Mouse (Mus musculus): Measurements from ENCODE around the gene Lamb1. TPM values are rescaled to one million over a fixed set of nuclear protein-coding genes. Genes with fewer than 3 reads are reported as not detected.
A peak's percentile ranks its signal among the peaks of the same experiment; 100 is the strongest.

Gene Lamb1
- total RNA-seq, 2 experiments from 2014 or later = 266 to 279 TPM

DNA sequence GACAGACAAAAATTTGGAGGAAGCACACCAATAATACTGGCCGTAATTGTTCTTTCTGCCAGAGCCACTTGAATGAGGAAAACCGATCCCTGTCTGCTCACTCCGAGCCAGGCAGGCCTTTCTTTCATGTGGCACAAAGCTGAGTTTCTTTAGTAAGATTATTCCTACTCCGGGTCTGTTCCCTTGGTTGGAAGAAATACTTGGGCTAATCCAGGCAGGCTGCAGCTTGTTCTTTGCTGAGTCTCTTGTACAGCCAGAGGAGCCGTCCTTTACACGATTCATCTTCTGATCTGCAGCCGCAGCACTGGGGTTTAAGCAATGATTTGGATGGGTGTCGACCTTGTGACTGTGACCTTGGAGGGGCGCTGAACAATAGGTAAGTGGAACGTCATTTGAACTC is 24.0 kb downstream of the Lamb1 start:
- DNase-seq = no peak

DNA sequence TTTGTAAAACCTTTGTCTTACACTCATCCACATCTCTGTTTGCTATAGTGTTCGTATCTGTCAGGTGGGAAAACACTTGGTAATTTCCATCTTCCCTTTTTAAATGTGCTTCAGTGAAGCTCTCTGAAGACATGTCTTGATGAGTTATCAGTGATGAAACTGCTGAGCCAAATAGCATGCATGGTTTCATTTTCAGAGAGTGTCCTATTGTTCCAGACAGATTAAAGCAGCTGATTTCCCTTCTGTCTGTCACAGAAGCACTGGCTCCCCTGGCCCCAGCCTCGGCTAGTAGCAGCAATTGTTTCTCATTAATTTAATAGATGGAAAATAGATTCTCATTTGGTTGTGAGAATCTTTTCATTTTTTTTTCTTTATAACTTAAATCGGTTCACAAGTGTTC is 25.9 kb downstream of the Lamb1 start:
- DNase-seq = no peak

DNA sequence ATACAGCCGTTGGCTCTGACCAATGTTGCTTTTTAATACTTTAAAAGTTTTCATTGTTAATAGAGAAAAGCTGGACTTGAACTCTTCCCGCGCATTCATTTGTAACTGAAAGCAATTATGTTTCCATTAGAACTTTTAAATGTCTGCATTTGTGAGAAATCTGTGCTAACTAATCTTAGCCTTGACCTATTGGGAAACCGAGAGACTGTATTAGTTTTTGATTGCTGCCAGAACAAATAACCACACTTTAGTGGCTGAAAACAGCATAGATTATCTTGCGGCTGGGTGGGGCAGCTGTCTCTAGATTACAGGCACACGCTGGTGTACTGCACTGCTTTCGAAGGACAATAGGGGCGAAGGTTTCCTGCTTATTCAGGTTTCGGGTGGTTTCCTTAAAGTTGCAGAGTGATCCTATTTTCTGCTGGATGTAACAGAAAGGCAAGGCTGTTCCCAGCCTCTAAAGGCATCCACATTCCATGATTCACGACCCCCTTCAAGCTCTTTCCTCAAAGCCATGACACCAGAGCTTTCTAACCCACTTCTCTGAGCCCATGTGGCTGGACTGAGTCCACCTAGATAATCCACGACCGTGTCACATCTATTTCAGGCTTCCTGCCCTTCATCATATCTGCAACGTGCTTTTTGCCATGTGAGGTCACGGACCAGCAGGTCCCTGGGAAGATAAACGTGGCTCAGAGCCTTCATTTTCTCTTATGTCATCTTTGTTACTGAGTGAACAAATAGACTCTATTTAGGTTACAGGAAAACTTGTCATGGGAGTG is 28.5 kb downstream of the Lamb1 start:
- DNase-seq = peak; percentile 68

DNA sequence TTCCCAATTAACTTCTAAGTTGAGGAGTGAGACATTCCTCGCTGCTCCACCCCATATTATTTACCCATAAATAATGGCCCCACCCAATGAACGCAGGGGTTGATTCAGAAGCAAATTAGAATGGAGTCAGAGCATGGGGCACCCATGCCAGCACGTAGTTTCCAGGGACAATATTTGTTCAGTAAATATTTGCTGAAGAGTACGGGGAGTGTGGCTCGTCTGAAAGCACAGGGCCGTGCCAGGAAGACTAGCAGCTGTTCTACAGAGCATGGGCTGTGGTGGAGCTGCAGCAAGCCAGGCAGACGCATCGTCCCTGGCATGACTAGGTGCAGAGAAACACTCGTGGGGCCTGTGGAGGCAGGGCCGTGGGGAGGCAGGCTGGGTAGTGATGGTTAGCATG is 29.5 kb downstream of the Lamb1 start:
- DNase-seq = no peak

- DNase-seq = no peak
These were observed 30.0 kb downstream of the Lamb1 start for GRCm38 (mm10) chr12:31294996-31295395.

DNA sequence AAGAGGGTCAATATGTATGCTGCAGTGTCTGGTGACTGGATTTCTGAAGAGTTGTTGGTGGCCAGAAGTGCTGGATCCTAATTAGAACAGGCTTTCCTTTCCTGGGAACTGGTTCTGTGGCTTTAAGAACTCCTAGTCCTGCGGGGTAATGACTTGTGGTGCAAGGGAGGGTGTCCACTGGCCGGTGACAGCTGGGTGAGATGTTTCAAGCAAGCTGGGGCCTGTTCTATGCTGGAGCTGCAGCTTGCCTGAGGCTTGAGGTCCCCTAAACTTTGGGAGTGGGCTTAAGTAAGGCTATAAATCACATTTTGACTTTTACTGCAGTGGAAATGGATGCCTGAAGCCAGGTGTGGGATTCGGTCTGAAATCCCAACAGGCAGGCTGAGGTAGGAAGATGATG is 30.5 kb downstream of the Lamb1 start:
- peak; percentile 32 for DNase-seq

GRCm38 (mm10) chr12:31296097-31296496 is 31.1 kb downstream of the Lamb1 start:
- no peak for DNase-seq

DNA sequence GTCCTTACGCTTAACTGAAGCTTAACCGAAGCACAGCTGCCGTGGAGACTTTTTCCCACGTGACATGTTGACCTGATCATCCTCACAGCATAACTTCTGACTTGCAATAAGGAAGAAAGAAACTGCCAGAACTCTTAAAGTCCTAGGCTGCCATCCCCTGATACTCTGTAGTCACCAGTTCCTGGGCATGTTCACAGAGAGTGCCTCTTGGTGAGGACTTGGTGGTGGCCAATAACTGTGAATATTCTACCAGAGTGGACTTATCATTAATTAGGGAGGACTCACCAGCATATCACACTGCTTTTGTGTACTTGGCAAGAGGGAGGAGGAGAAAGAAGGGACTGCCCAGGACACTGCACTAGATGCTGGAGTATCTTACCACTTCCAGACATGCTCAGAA is 33.1 kb downstream of the Lamb1 start:
- DNase-seq = no peak

GRCm38 (mm10) chr12:31298530-31298929 is 33.5 kb downstream of the Lamb1 start:
- DNase-seq = no peak

DNA sequence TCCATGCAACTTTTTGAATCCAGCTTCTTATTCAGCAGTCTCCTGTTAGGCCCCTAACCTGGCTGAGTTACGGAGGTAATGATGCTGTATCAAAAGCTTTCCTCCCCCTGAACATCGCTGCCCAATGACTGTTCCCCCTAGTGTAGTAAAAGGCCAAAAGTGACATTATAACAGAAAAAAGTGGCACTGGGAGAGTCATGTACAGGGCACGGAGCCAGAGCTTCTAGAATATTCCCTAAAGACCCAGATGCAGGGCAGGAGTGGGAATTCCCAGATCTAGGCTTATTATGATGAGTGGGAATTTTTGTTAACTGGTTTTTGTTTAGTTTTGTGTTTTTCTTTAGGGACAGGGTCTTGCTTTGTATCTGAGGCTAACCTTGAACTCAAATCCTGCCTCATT is 34.1 kb downstream of the Lamb1 start:
- no peak for DNase-seq

DNA sequence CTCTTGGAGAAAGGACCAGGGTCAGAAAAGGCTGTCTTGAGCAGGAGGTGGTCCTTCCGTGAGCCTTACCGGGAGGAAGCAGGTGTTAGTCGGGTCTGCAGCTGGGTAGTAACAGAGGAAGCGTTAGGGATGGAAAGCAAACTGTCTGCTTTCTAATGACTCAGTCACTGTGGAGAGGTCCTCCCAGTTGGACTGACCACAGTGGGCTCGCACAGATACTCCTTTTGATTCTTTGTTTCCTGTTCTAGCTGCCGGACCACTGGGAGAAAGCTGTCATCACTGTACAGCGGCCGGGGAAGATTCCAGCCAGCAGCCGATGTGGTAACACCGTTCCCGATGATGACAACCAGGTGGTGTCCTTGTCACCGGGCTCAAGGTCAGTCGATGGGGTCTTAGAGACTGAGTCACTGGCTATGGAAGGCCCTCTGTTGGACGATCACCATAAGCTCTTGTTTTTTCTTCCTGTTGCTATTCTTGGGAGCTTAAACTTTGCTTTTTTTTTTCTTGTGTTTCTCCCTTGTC is 34.7 kb downstream of the Lamb1 start:
- DNase-seq = peak; percentile 73

GRCm38 (mm10) chr12:31300276-31300675 is 35.2 kb downstream of the Lamb1 start:
- DNase-seq = no peak

GRCm38 (mm10) chr12:31302266-31302665 is 37.2 kb downstream of the Lamb1 start:
- no peak for DNase-seq

DNA sequence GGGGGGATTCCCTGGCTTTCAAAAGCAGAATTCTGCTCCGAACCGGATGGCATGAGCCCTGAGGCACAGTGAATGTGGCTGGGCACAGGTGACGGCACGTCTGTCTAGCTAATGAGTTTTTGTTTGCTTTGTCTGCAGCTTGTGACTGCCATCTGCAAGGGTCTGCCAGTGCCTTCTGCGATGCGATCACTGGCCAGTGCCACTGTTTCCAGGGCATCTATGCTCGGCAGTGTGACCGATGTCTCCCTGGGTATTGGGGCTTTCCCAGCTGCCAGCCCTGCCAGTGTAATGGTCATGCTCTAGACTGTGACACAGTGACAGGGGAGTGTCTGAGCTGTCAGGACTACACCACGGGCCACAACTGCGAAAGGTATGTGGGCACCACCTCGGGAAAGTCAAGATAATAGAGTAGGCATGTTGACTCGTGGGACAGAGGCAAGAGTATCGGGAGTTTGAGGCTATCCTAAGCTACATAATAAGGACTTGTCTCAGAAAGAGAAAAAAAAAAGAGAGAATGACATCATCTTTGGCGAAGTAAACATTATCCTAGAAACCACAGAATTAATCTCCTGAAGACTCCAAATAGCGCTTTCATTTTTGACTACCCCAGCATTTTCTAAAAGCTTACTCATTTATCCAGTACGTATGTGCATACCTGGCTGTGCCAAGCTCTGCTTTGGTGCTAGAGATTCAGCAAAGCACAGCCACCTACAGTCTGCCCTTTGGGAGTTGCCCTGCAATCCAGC is 37.9 kb downstream of the Lamb1 start:
- DNase-seq = no peak

DNA sequence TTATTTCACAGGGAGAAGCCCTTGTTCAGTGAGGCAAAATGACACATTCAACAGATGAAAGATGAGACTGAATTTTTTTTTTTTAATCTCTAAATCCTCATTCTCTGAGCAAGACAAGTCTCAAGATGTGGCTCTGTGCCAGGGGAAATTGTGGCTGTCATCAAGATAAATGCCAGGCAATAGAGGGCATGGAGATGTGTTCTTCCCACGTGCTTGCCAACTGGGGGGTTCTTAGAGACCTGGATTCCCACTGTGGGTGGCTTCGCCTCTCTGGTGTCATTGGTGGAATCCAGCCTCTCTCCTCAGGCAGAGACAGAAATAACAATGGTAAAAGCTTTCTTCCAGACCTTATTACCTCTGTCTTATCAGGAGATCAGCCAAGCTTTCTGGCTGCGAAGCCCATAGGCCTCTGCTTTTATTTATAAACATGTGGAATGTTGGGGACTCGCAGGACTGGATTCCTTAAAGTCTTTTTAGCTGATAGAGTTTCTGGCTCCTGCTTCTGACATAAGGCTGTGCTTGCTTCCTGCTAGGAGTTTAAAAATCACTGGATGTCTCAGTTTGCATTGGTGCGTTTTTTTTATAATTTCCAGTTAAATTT is 41.1 kb downstream of the Lamb1 start:
- no peak for DNase-seq

DNA sequence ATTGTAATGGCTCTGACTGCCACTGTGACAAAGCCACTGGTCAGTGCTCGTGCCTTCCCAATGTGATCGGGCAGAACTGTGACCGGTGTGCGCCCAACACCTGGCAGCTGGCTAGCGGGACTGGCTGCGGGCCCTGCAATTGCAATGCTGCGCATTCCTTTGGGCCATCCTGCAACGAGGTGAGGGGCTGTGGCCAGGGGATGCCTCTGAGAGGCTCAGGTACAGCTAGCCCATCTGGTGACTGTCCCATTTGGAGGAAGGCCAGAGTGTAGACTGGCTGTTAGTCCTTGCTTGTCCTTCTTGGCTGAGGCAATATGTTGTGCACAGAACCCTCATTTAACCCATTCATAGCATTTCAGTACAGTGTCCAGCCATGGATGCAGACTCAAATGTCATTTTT is 42.0 kb downstream of the Lamb1 start:
- DNase-seq = peak; percentile 41

DNA sequence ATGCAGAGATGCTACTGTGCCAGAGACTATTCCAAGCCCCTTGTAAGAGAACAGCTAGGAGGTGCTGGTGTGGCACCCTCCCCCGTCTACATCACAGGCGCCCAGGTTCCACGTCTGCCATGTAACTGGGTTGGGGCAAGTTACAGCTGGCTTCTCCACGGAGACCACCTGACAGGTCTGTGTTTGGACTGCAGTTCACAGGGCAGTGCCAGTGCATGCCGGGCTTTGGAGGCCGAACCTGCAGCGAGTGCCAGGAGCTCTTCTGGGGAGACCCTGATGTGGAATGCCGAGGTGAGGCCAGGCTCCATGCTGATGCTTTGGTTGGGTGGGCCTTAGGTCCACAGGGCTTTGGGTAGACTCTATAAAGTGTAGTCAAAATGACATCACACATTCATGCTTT is 42.7 kb downstream of the Lamb1 start:
- no peak for DNase-seq

GRCm38 (mm10) chr12:31310687-31311086 is 45.7 kb downstream of the Lamb1 start:
- DNase-seq = no peak

GRCm38 (mm10) chr12:31311671-31312265 is 46.7 kb downstream of the Lamb1 start:
- no peak for DNase-seq

DNA sequence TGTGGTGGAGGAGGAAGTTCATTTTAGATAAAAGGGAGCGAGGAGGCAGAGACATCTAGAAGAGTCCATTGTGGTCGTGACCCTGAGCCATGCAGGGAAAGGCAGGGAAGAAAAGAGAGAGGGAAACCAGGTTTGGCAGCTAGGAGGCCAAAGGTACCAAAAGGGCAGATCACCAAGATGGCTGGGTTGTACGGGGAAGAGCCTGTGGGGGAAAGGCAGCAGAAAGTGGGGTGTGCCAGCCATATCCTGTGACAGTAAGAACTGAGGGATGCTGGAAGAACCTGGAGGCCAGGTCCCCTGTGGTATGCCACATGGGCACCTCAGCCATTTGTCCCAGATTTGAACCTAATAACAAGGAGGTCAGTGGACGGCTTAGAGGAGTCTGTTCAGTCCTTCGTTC is 47.2 kb downstream of the Lamb1 start:
- no peak for DNase-seq

- DNase-seq = no peak
These were observed 48.1 kb downstream of the Lamb1 start for GRCm38 (mm10) chr12:31313136-31313535.

- no peak for DNase-seq
These were observed 49.3 kb downstream of the Lamb1 start for GRCm38 (mm10) chr12:31314310-31314709.

- no peak for DNase-seq
These were observed 50.9 kb downstream of the Lamb1 start for GRCm38 (mm10) chr12:31315961-31316360.

Data from heart, postnatal 4 days (tissue).